ENCODE assay signal across 34 mouse cellular contexts in the genomic region with DNA sequence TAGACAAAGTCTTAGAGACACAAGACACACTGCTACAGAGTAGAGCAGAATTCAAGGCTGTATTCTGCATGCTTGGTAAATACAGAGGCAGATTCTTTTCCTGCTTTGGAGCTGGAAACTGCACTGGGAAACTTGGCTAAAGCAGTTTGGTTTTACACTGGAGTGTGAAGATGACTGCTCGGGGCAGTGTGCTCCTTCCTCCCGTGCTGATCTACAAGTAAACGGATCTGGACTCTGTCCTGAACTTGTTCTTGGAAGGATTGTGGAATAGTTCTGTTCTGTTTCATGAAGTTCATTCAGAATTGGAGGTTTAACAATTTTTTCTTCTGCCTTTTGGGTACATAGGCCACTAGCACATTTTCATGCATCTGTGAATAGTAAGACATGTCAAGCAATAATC. TPM values are rescaled to one million over a fixed set of nuclear protein-coding genes. Genes with fewer than 3 reads are reported as not detected.
DNase-seq lines count a peak whose midpoint lies in the region; ATAC-seq and TF ChIP-seq lines count a peak whose summit lies in the region.
"Had no signal": no experiment of that assay in that cellular context is flagged by ENCODE, and none has a peak within 500 bp of the region (broad histone marks: within the 10 kb centered on the region; RNA-seq: fewer than 3 reads in every experiment).

No protein-coding gene starts in this region.

- TF ChIP-seq CTCF in liver, adult 2 months (IDR thresholded peaks at IDR 0.05; ENCODE audit: low read depth, low read length), result no peak
- no peak for TF ChIP-seq CTCF in liver, postnatal 0 days (IDR thresholded peaks at IDR 0.05; ENCODE audit: low read depth)

- H3K9me3 ChIP-seq in kidney, embryonic 14.5 days (ENCODE audit: control insufficient read depth, low read length), result no peaks in the 10 kb centered on the region
- H3K9me3 ChIP-seq in liver, postnatal 0 days (ENCODE audit: low read length), result no peaks in the 10 kb centered on the region
- H3K9me3 ChIP-seq: G1E; hindbrain, embryonic 12.5 days had no signal

- H3K4me1 ChIP-seq in kidney, embryonic 14.5 days (ENCODE audit: control insufficient read depth, insufficient read depth, low read length), result no peaks in the 10 kb centered on the region
- H3K4me1 ChIP-seq in liver, adult 2 months (ENCODE audit: control insufficient read depth, insufficient read depth, low read length), result peaks cover 12% of the 10 kb centered on the region; the same call in 1 of the 2 replicates
- no peaks in the 10 kb centered on the region for H3K4me1 ChIP-seq in liver, postnatal 0 days (ENCODE audit: insufficient read depth)
- H3K4me1 ChIP-seq: hindbrain, embryonic 12.5 days had no signal

- DNase-seq in kidney, adult 18-20 months, result peak; percentile 27
- peak; percentile 74 for DNase-seq in liver, adult 2 months (ENCODE audit: extremely low read depth, low read depth, low spot score)
- no peak for DNase-seq in liver, postnatal 0 days
- DNase-seq in kidney, postnatal 25 days, result peak; percentile 31 to 68
- DNase-seq in left cerebral cortex, adult 9 months (ENCODE audit: low spot score in 2 of 2), result no peak
- no peak for DNase-seq in left cerebral cortex, adult 18-20 months (ENCODE audit: low spot score in 2 of 2)
- DNase-seq: adrenal gland, postnatal 10 days; adrenal gland, postnatal 36 days; B cell, adult 2 months; cerebellum, adult 18-20 months; cerebellum, adult 9-10 months; cerebellum, postnatal 14 days; forebrain, postnatal 0 days; gastrocnemius, adult 2 months; gastrocnemius, postnatal 14 days; heart, adult 11 months had no signal

- TF ChIP-seq POLR2A in liver, adult 2 months (IDR thresholded peaks at IDR 0.05; ENCODE audit: extremely low read depth, insufficient read depth, low read length), result no peak

- WGBS in kidney, embryonic 14.5 days, result 79% methylated on average over 3 of the region's 3 CpGs
- 19% methylated on average over 3 of the region's 3 CpGs for WGBS in liver, adult 2 months
- WGBS in liver, postnatal 0 days (ENCODE audit: insufficient replicate concordance), result 66% methylated on average over 3 of the region's 3 CpGs

- ATAC-seq in kidney, embryonic 14.5 days (ENCODE audit: low FRiP score, low TSS enrichment), result no peak
- ATAC-seq in liver, postnatal 0 days, result no peak
- ATAC-seq: forebrain, embryonic 14.5 days; forebrain, postnatal 0 days; Patski had no signal

- no peak for TF ChIP-seq EP300 in liver, postnatal 0 days (IDR thresholded peaks at IDR 0.05; ENCODE audit: low read depth)

- no peak overlapping the region for H3K4me3 ChIP-seq in kidney, embryonic 14.5 days (ENCODE audit: low read length)
- H3K4me3 ChIP-seq in liver, adult 2 months (ENCODE audit: insufficient read depth, low read depth, low read length), result no peak overlapping the region
- no peak overlapping the region for H3K4me3 ChIP-seq in liver, postnatal 0 days (ENCODE audit: low read depth, low read length)
- H3K4me3 ChIP-seq: gastrocnemius, adult 2 months; hindbrain, embryonic 12.5 days had no signal

- H3K9ac ChIP-seq in kidney, embryonic 14.5 days (ENCODE audit: low read depth, low read length), result no peak overlapping the region
- no peak overlapping the region for H3K9ac ChIP-seq in liver, adult 2 months (ENCODE audit: low read depth, low read length)
- no peak overlapping the region for H3K9ac ChIP-seq in liver, postnatal 0 days (replicated peaks)
- H3K9ac ChIP-seq: forebrain, postnatal 0 days; hindbrain, embryonic 12.5 days had no signal

- H3K27me3 ChIP-seq in kidney, embryonic 14.5 days (ENCODE audit: control insufficient read depth, insufficient read depth, low read length), result no peaks in the 10 kb centered on the region
- H3K27me3 ChIP-seq in liver, adult 2 months (ENCODE audit: control insufficient read depth, insufficient read depth, low read length), result no peaks in the 10 kb centered on the region
- H3K27me3 ChIP-seq in liver, postnatal 0 days (ENCODE audit: insufficient read depth, low read length), result no peaks in the 10 kb centered on the region
- H3K27me3 ChIP-seq: CH12.LX; hindbrain, embryonic 12.5 days; Patski had no signal

- H3K79me2 ChIP-seq in liver, adult 2 months (ENCODE audit: control insufficient read depth, insufficient read depth, low read length), result peaks cover 6% of the 10 kb centered on the region; the same call in 1 of the 2 replicates

- H3K4me2 ChIP-seq in kidney, embryonic 14.5 days (replicated peaks; ENCODE audit: low read depth, low read length), result no peak overlapping the region
- no peak overlapping the region for H3K4me2 ChIP-seq in liver, postnatal 0 days (ENCODE audit: low read depth, low read length)
- H3K4me2 ChIP-seq: heart, embryonic 11.5 days; hindbrain, embryonic 12.5 days had no signal

- no peak overlapping the region for H3K27ac ChIP-seq in kidney, embryonic 14.5 days (ENCODE audit: low read depth, low read length)
- peak overlapping the region; percentile 63 for H3K27ac ChIP-seq in liver, adult 2 months (replicated peaks; ENCODE audit: insufficient read depth, low read depth, low read length)
- H3K27ac ChIP-seq in liver, postnatal 0 days (ENCODE audit: low read depth), result no peak overlapping the region
- H3K27ac ChIP-seq: gastrocnemius, adult 2 months; hindbrain, embryonic 12.5 days had no signal

- H3K36me3 ChIP-seq in kidney, embryonic 14.5 days (ENCODE audit: control insufficient read depth, insufficient read depth, low read length), result no peaks in the 10 kb centered on the region
- H3K36me3 ChIP-seq in liver, adult 2 months (ENCODE audit: control insufficient read depth, insufficient read depth, low read length), result peaks cover 3% of the 10 kb centered on the region; the same call in 1 of the 2 replicates
- H3K36me3 ChIP-seq in liver, postnatal 0 days (replicated peaks; ENCODE audit: insufficient read depth, low read length), result no peaks in the 10 kb centered on the region
- H3K36me3 ChIP-seq: G1E; hindbrain, embryonic 12.5 days had no signal

RNA-seq across cellular contexts. Expression of a gene that starts 2.3 kb away (rescaled TPM):
- not detected in 2 replicates for polyA plus RNA-seq in kidney, embryonic 14.5 days (2014; fragmentation: Nextera tagmentation; extraction: Ambion mirVana)
- total RNA-seq in liver, adult 2 months (2014; rRNA removed), result 95.4 and 118 TPM in 2 replicates
- 50.9 and 100 TPM in 2 replicates for polyA plus RNA-seq in liver, adult 2 months (2012; rRNA removed)
- 0.92 and 0.94 TPM in 2 replicates for polyA plus RNA-seq in liver, postnatal 0 days (2015; fragmentation: Nextera tagmentation; extraction: Ambion mirVana)
- total RNA-seq in left cerebral cortex, adult 18-20 months (2021), result not detected
- total RNA-seq: adrenal gland, adult 18-20 months; adrenal gland, postnatal 36 days; CH12.LX; forebrain, postnatal 0 days; gastrocnemius, adult 2 months; gastrocnemius, postnatal 14 days; gastrocnemius, postnatal 4 days; heart, adult 8-10 months; heart, postnatal 25 days; hematopoietic stem cell, adult 5-6 weeks had no signal
- polyA plus RNA-seq: embryonic facial prominence, embryonic 11.5 days; embryonic facial prominence, embryonic 14.5 days; forebrain, embryonic 11.5 days; forebrain, embryonic 14.5 days; forebrain, postnatal 0 days; frontal cortex, adult 2 months; G1E; heart, embryonic 11.5 days; heart, embryonic 14.5 days; heart, postnatal 0 days; hindbrain, embryonic 12.5 days; Patski had no signal

RNA-seq across cellular contexts. Expression of a gene that starts 56.3 kb away (rescaled TPM):
- not detected in 2 replicates for polyA plus RNA-seq in kidney, embryonic 14.5 days (2014; fragmentation: Nextera tagmentation; extraction: Ambion mirVana)
- 340 and 468 TPM in 2 replicates for total RNA-seq in liver, adult 2 months (2014; rRNA removed)
- polyA plus RNA-seq in liver, adult 2 months (2012; rRNA removed), result 218 and 268 TPM in 2 replicates
- 8.3 and 9.8 TPM in 2 replicates for polyA plus RNA-seq in liver, postnatal 0 days (2015; fragmentation: Nextera tagmentation; extraction: Ambion mirVana)
- not detected for total RNA-seq in left cerebral cortex, adult 18-20 months (2021)
- total RNA-seq: CH12.LX; forebrain, postnatal 0 days; G1E; gastrocnemius, adult 2 months; gastrocnemius, postnatal 14 days; gastrocnemius, postnatal 4 days; heart, adult 8-10 months; heart, postnatal 25 days; hematopoietic stem cell, adult 5-6 weeks had no signal
- polyA plus RNA-seq: embryonic facial prominence, embryonic 11.5 days; embryonic facial prominence, embryonic 14.5 days; forebrain, embryonic 11.5 days; forebrain, embryonic 14.5 days; forebrain, postnatal 0 days; frontal cortex, adult 2 months; G1E; heart, embryonic 11.5 days; heart, embryonic 14.5 days; heart, postnatal 0 days; hindbrain, embryonic 12.5 days; Patski had no signal

Comparison
In these comparisons a context has a peak if more than half of its experiments do, and no peak if none do; other contexts are left out.
1. DNase-seq: peak in kidney, adult 18-20 months (single experiment), liver, adult 2 months (single experiment) and kidney, postnatal 25 days (2 of 2); none in liver, postnatal 0 days (single experiment), left cerebral cortex, adult 9 months (0 of 2) and left cerebral cortex, adult 18-20 months (0 of 2).
2. RNA of a gene that starts 2.3 kb away (polyA plus RNA-seq): 50.9 to 100 TPM in liver, adult 2 months; 0.92 to 0.94 TPM in liver, postnatal 0 days and not detected in kidney, embryonic 14.5 days; every median in the first group is over 10 times any median in the second.
3. RNA of a gene that starts 56.3 kb away (polyA plus RNA-seq): 218 to 268 TPM in liver, adult 2 months; 8.3 to 9.8 TPM in liver, postnatal 0 days and not detected in kidney, embryonic 14.5 days; every median in the first group is over 10 times any median in the second.